Mouse (Mus musculus): ENCODE measurements at regions not wholly inside any gene's neighbourhood (a gene's known extent, or its start where the extent isn't known, plus 50 kb on each side); places are given as distances from the start of the nearest gene placed in this dataset.

- no peaks in the 10 kb centered on the region for H3K9me3 ChIP-seq (ENCODE audit: control insufficient read depth, insufficient read depth, low read depth, low read length)
- H3K4me1 ChIP-seq (ENCODE audit: control insufficient read depth in 2 of 2, insufficient read depth in 2 of 2, low read length in 2 of 2, poor library complexity in 1 of 2): peaks cover 0 to 6% of the 10 kb centered on the region in 2 experiments; a peak in 1 of 4 replicates
- no peak for DNase-seq (ENCODE audit: low read depth, low spot score)
- in situ Hi-C loops (cut with MboI; ENCODE audit: low sequenced_read_pairs in 2 of 2, unreplicated experiment in 2 of 2): no loop called here
- H3K4me3 ChIP-seq (ENCODE audit: insufficient read depth in 1 of 2, low read depth in 1 of 2, low read length in 2 of 2, poor library complexity in 1 of 2, severe bottlenecking in 1 of 2): no peak overlapping the region
- H3K9ac ChIP-seq (ENCODE audit: insufficient read depth, low read depth, low read length, poor library complexity, severe bottlenecking): no peak overlapping the region
- no peaks in the 10 kb centered on the region for H3K36me3 ChIP-seq (ENCODE audit: control insufficient read depth, insufficient read depth, low read length, poor library complexity, severe bottlenecking)
- no peak overlapping the region for H3K27ac ChIP-seq (ENCODE audit: insufficient read depth, low read depth, low read length, poor library complexity, severe bottlenecking)
- TF ChIP-seq ZC3H11A (IDR thresholded peaks at IDR 0.05; ENCODE audit: borderline replicate concordance, low read depth, low read length) (no peak), CHD2 (IDR thresholded peaks at IDR 0.05; ENCODE audit: low read depth, low read length) (no peak), MAFK (IDR thresholded peaks at IDR 0.05; ENCODE audit: insufficient read depth, low read depth, low read length) (no peak), ZNF384 (IDR thresholded peaks at IDR 0.05; ENCODE audit: low read depth, low read length) (no peak), HCFC1 (IDR thresholded peaks at IDR 0.05; ENCODE audit: borderline replicate concordance, insufficient read depth, low read length) (no peak)
Observed at GRCm38 (mm10) chr9:48106441-48107167, 55.2 kb upstream of the Nxpe4 start.

- in situ Hi-C loops (cut with MboI; ENCODE audit: low sequenced_read_pairs in 2 of 2, unreplicated experiment in 2 of 2): no loop called here
- no peak for TF ChIP-seq HCFC1 (IDR thresholded peaks at IDR 0.05; ENCODE audit: borderline replicate concordance, insufficient read depth, low read length)
- TF ChIP-seq ZC3H11A (IDR thresholded peaks at IDR 0.05; ENCODE audit: borderline replicate concordance, low read depth, low read length): no peak
- TF ChIP-seq MAFK (IDR thresholded peaks at IDR 0.05; ENCODE audit: insufficient read depth, low read depth, low read length): no peak
- no peak for TF ChIP-seq ZNF384 (IDR thresholded peaks at IDR 0.05; ENCODE audit: low read depth, low read length)
- no peak for TF ChIP-seq CHD2 (IDR thresholded peaks at IDR 0.05; ENCODE audit: low read depth, low read length)
Observed at GRCm38 (mm10) chr9:48108994-48109619, 52.7 kb upstream of the Nxpe4 start.

GRCm38 (mm10) chr9:48111316-48111890 lies 50.4 kb upstream of the Nxpe4 start:
- H3K9ac ChIP-seq (ENCODE audit: insufficient read depth, low read depth, low read length, poor library complexity, severe bottlenecking): no peak overlapping the region
- in situ Hi-C loops (cut with MboI; ENCODE audit: low sequenced_read_pairs in 2 of 2, unreplicated experiment in 2 of 2): no loop called here
- H3K4me3 ChIP-seq (ENCODE audit: insufficient read depth in 1 of 2, low read depth in 1 of 2, low read length in 2 of 2, poor library complexity in 1 of 2, severe bottlenecking in 1 of 2): no peak overlapping the region
- no peak overlapping the region for H3K27ac ChIP-seq (ENCODE audit: insufficient read depth, low read depth, low read length, poor library complexity, severe bottlenecking)
- no peak for DNase-seq (ENCODE audit: low read depth, low spot score)
- peaks cover 3 to 6% of the 10 kb centered on the region in 2 experiments; a peak in 2 of 4 replicates for H3K4me1 ChIP-seq (ENCODE audit: control insufficient read depth in 2 of 2, insufficient read depth in 2 of 2, low read length in 2 of 2, poor library complexity in 1 of 2)
- TF ChIP-seq ZC3H11A (IDR thresholded peaks at IDR 0.05; ENCODE audit: borderline replicate concordance, low read depth, low read length) (no peak), ZNF384 (IDR thresholded peaks at IDR 0.05; ENCODE audit: low read depth, low read length) (no peak), HCFC1 (IDR thresholded peaks at IDR 0.05; ENCODE audit: borderline replicate concordance, insufficient read depth, low read length) (no peak), CHD2 (IDR thresholded peaks at IDR 0.05; ENCODE audit: low read depth, low read length) (no peak), MAFK (IDR thresholded peaks at IDR 0.05; ENCODE audit: insufficient read depth, low read depth, low read length) (no peak)
- H3K36me3 ChIP-seq (ENCODE audit: control insufficient read depth, insufficient read depth, low read length, poor library complexity, severe bottlenecking): no peaks in the 10 kb centered on the region
- H3K9me3 ChIP-seq (ENCODE audit: control insufficient read depth, insufficient read depth, low read depth, low read length): no peaks in the 10 kb centered on the region

More at GRCm38 (mm10) chr9:48108994-48109619, 52.7 kb upstream of the Nxpe4 start:
- H3K36me3 ChIP-seq (ENCODE audit: control insufficient read depth, insufficient read depth, low read length, poor library complexity, severe bottlenecking): no peaks in the 10 kb centered on the region
- H3K9me3 ChIP-seq (ENCODE audit: control insufficient read depth, insufficient read depth, low read depth, low read length): no peaks in the 10 kb centered on the region
- no peak overlapping the region for H3K27ac ChIP-seq (ENCODE audit: insufficient read depth, low read depth, low read length, poor library complexity, severe bottlenecking)
- no peak overlapping the region for H3K4me3 ChIP-seq (ENCODE audit: insufficient read depth in 1 of 2, low read depth in 1 of 2, low read length in 2 of 2, poor library complexity in 1 of 2, severe bottlenecking in 1 of 2)
- H3K4me1 ChIP-seq (ENCODE audit: control insufficient read depth in 2 of 2, insufficient read depth in 2 of 2, low read length in 2 of 2, poor library complexity in 1 of 2): peaks cover 0 to 6% of the 10 kb centered on the region in 2 experiments; a peak in 1 of 4 replicates
- no peak overlapping the region for H3K9ac ChIP-seq (ENCODE audit: insufficient read depth, low read depth, low read length, poor library complexity, severe bottlenecking)
- DNase-seq (ENCODE audit: low read depth, low spot score): no peak
